Mouse (Mus musculus) stomach, embryonic 15.5 days (tissue): ENCODE data around the gene Abcb11. TPM values are rescaled to one million over a fixed set of nuclear protein-coding genes. Genes with fewer than 3 reads are reported as not detected.

Experiments
- ATAC-seq: fragments of 200-750 bp; cut with Nextera tagmentation; 2 replicates; pipeline ENCODE4 v1.8.0; 2017; ENCODE audit warnings: low read depth, moderate number of reproducible peaks, moderate TSS enrichment; ENCODE audit not compliant: insufficient read depth, low FRiP score
- H3K27ac ChIP-seq: fragments of 300-500 bp; sonication (generic); 2 replicates; pipeline ENCODE4 v1.5.1; 2015; ENCODE audit warnings: mild to moderate bottlenecking, inconsistent platforms
- H3K27me3 ChIP-seq: fragments of 300-500 bp; sonication (generic); replicated peaks from 2 replicates; pipeline ENCODE4 v1.6.1; 2015; ENCODE audit warnings: inconsistent platforms
- H3K36me3 ChIP-seq: fragments of 300-500 bp; sonication (generic); 2 replicates; pipeline ENCODE4 v1.6.1; 2015; ENCODE audit warnings: inconsistent platforms
- H3K4me1 ChIP-seq: fragments of 300-500 bp; sonication (generic); 2 replicates; pipeline ENCODE4 v1.6.1; 2015; ENCODE audit warnings: inconsistent platforms
- H3K4me2 ChIP-seq: fragments of 300-500 bp; sonication (generic); 2 replicates; pipeline ENCODE4 v1.6.1; 2015; ENCODE audit warnings: mild to moderate bottlenecking, inconsistent platforms
- H3K4me3 ChIP-seq: fragments of 300-500 bp; sonication (generic); replicated peaks from 2 replicates; pipeline ENCODE4 v1.5.1; 2015; ENCODE audit warnings: inconsistent platforms
- H3K9ac ChIP-seq: fragments of 300-500 bp; sonication (generic); 2 replicates; pipeline ENCODE4 v1.6.1; 2015; ENCODE audit warnings: inconsistent platforms
- H3K9me3 ChIP-seq: fragments of 300-500 bp; sonication (generic); 2 replicates; pipeline ENCODE4 v1.6.1; 2016; ENCODE audit warnings: inconsistent platforms
- WGBS: fragments of 180-500 bp; shearing (Covaris S2); methylation state at CpG from one replicate; pipeline ENCODE4 v1.1.7; 2015; 5-methylcytosine and 5-hydroxymethylcytosine counted together
- polyA plus RNA-seq: library from polyadenylated mRNA; unstranded; fragments of >200 nt; fragmentation: Nextera tagmentation; extraction: Ambion mirVana; gene quantifications from 2 replicates; pipeline ENCODE4 v1.2.1, GENCODE M21; 2015

The Abcb11 gene
- polyA plus RNA-seq, 1 experiment from 2014 or later: 1.0 TPM

DNA sequence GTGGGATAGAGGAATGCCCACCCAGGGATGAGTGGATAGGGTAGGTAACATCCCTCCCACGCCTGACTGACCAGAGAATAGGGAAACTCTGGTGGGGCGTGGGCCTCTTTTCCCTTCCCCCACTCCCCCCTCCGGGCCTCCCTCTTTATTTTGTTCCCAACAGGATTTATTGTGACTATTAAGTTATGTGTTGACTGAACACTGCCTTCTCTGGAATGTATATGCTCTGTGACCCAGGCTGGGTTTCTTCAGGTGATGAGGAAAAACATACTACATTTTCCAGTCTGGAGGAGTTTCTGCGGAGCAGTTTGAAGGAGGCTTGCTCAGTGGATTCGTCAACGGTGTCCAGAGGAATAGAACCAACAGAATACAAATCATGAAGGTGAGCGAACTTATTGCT is 131.6 kb downstream of the Abcb11 start, which contains the start of gene G6pc2:
Gene G6pc2, plus strand, starts transcription at position 301 of the 400 bp plus-strand sequence.
- H3K9me3 ChIP-seq: no peaks in the 10 kb centered on the region
- no peak within 1 kb of the TSS for H3K4me3 ChIP-seq
- H3K27ac ChIP-seq: no peak within 1 kb of the TSS
- no peaks in the 10 kb centered on the region for H3K4me1 ChIP-seq
- H3K27me3 ChIP-seq: no peaks in the 10 kb centered on the region
- H3K9ac ChIP-seq: no peak within 1 kb of the TSS
- no peaks in the 10 kb centered on the region for H3K36me3 ChIP-seq
- ATAC-seq: no peak
- no peak within 1 kb of the TSS for H3K4me2 ChIP-seq
- WGBS: 77% methylated on average over 7 of the region's 7 CpGs

DNA sequence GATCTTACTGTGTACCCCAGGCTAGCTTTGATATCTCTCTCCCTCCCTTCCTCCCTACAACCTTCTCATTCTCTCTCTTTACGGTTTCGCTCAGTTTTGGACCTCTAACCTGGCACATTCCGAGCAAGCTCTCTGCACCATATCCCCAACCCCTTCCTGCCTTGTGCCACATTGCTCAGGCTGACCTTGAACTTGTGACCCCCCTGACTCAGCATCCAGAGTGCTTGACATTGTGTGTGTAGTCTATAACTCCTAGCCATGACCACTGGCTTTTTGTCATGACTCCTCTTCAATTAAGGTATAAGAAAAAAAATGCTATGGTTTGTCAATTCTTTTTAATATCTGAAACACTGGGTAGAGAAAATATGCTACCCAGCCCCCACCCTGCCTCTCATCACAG is 132.7 kb downstream of the Abcb11 start:
- H3K9me3 ChIP-seq: no peaks in the 10 kb centered on the region
- no peak for ATAC-seq
- H3K4me1 ChIP-seq: peaks cover 6% of the 10 kb centered on the region; the same call in 1 of the 2 replicates
- H3K9ac ChIP-seq: no peak overlapping the region
- no peaks in the 10 kb centered on the region for H3K27me3 ChIP-seq
- H3K36me3 ChIP-seq: no peaks in the 10 kb centered on the region
- WGBS: 91% methylated on average over 3 of the region's 3 CpGs
- no peak overlapping the region for H3K4me3 ChIP-seq
- H3K27ac ChIP-seq: no peak overlapping the region
- no peak overlapping the region for H3K4me2 ChIP-seq

DNA sequence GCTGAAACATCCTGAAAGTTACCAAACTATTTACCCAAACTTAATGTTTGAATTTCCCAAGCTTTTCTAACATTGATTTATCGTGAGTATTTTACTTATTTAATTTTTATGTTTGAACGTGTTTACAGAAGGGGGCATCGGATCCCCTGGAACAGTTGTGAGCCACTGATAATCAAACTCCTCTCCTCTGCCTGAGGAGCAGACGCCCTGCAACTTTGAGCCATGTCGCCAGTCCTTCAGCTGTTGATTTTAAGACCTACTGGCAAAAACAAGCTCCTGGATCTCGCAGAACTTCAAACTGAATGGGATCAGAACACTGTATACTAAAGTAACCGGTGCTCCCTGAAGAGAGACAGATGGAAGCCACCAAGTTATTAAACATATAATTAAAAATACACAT is 135.9 kb downstream of the Abcb11 start:
- 17% methylated on average over 7 of the region's 7 CpGs for WGBS
- Histone ChIP-seq H3K9ac (no peak overlapping the region), H3K27me3 (no peaks in the 10 kb centered on the region), H3K9me3 (no peaks in the 10 kb centered on the region), H3K4me3 (peak overlapping the region; percentile 94), H3K4me1 (peaks cover 6% of the 10 kb centered on the region; the same call in 1 of the 2 replicates), H3K4me2 (peak overlapping the region; percentile 45), H3K27ac (no peak overlapping the region), H3K36me3 (peaks cover 5% of the 10 kb centered on the region; the same call in 1 of the 2 replicates)
- ATAC-seq: peak; percentile 45; the same call in 1 of the 2 replicates

DNA sequence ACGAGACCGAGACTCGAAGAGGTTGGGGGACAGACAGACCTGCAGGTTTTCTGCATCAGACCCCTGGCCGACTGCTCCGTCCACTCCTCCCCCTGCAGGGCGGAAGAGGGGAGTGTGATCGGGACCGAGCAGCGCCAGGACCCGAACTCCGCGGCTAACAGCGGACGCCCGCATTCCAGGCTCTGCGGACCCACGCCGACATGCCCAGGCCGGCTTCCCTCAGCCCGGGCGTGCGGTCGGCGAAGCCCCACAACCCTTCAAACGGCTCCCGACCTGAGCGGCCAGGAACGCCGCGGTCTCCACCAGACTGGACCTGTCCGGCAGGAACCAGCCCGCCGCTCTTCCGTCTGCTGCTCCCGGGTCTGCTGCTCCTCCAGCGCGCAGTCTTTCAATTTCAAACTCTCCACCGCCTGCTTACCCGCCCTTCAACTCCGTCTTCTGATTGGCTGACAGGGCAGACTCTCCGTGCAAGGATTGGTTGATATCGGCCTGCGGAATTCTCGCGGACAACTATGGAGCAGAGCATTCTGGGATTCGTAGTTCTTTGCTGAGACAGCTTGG is 136.5 kb downstream of the Abcb11 start, which contains the start of gene Spc25:
Gene Spc25, minus strand, starts transcription at position 404 of the 561 bp plus-strand sequence.
- peak within 1 kb of the TSS; percentile 94 for H3K4me3 ChIP-seq
- peak; percentile 99 for ATAC-seq

DNA sequence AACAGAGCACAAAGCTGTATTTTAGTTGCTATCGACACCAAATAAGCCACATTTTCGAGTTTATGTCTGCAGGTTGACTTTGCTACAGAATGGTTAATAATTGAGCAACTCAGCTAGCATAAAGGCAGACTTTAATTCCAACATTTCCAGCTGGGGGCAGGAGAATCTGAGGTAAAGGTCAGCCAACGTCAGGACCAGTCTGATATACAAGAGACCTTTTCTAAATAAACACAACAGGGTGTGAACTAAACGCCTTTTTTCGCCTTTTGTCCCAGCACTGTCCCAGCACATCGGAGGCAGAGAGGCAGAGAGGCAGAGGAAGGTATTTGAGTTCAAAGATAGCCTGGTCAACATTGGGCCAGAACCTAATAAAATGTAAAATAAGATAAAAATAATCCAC is 137.2 kb downstream of the Abcb11 start:
- Histone ChIP-seq H3K4me2 (peak overlapping the region; percentile 61), H3K36me3 (peaks cover 12% of the 10 kb centered on the region; the same call in 1 of the 2 replicates), H3K4me3 (peak overlapping the region; percentile 94), H3K9ac (peak overlapping the region; percentile 81), H3K9me3 (no peaks in the 10 kb centered on the region), H3K27ac (no peak overlapping the region), H3K4me1 (peaks cover 6% of the 10 kb centered on the region; the same call in 1 of the 2 replicates), H3K27me3 (no peaks in the 10 kb centered on the region)
- WGBS: 11% methylated on average over 6 of the region's 6 CpGs
- no peak for ATAC-seq

More for the DNA sequence above, 136.5 kb downstream of the Abcb11 start, which contains the start of gene Spc25:
- under 1% methylated on average over 46 of the region's 46 CpGs for WGBS
- H3K27me3 ChIP-seq: no peaks in the 10 kb centered on the region
- no peaks in the 10 kb centered on the region for H3K9me3 ChIP-seq
- peaks cover 11% of the 10 kb centered on the region; the same call in 1 of the 2 replicates for H3K36me3 ChIP-seq
- H3K4me2 ChIP-seq: peak within 1 kb of the TSS; percentile 61
- peak within 1 kb of the TSS; percentile 85 for H3K27ac ChIP-seq
- peaks cover 6% of the 10 kb centered on the region; the same call in 1 of the 2 replicates for H3K4me1 ChIP-seq
- H3K9ac ChIP-seq: peak within 1 kb of the TSS; percentile 81

DNA sequence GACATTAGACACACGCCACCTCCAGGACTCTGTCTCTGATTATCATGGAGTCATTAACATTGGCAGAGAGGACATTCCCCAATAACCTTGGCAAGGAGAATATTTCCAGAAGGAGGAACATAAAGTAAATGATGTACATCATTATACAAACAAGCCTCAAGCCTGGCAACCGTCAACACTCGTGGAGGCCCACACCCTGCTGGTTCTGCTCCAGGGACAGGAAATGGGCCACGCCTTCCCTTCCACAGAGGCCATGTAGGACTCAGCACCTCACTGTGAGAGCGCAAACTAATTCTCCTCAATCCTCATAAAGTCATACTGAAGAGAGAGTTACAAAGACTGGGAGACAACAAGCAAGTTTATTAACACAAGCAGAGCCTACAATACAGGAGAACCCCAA is 148.9 kb downstream of the Abcb11 start:
- Histone ChIP-seq H3K27ac (no peak overlapping the region), H3K36me3 (peaks cover 17% of the 10 kb centered on the region), H3K4me3 (no peak overlapping the region), H3K9me3 (no peaks in the 10 kb centered on the region), H3K4me2 (no peak overlapping the region), H3K9ac (no peak overlapping the region), H3K27me3 (no peaks in the 10 kb centered on the region), H3K4me1 (no peaks in the 10 kb centered on the region)
- WGBS: 78% methylated on average over 5 of the region's 5 CpGs
- ATAC-seq: no peak

DNA sequence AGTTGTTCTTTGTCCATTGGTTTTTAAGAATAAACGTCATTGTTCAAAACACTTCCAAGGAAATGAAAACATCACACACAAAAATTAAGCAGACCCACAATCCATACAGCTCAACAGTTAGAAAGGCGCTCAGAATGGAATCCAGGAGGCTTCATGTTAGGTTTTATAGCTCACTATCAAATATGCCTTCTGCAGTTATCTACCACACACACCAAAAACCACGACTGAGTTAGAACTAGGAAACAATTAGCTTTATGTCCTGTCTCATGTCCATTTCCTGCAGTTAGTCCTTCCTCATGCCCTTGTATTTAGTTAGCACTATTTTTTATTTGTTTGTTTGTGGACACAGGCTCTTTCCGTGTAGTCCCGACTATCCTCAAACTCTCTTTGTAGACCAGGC is 151.4 kb downstream of the Abcb11 start:
- 83% methylated on average over 5 of the region's 5 CpGs for WGBS
- Histone ChIP-seq H3K9me3 (no peaks in the 10 kb centered on the region), H3K36me3 (peaks cover 17% of the 10 kb centered on the region), H3K4me3 (no peak overlapping the region), H3K27me3 (no peaks in the 10 kb centered on the region), H3K27ac (no peak overlapping the region), H3K4me1 (no peaks in the 10 kb centered on the region), H3K9ac (no peak overlapping the region), H3K4me2 (no peak overlapping the region)
- no peak for ATAC-seq

DNA sequence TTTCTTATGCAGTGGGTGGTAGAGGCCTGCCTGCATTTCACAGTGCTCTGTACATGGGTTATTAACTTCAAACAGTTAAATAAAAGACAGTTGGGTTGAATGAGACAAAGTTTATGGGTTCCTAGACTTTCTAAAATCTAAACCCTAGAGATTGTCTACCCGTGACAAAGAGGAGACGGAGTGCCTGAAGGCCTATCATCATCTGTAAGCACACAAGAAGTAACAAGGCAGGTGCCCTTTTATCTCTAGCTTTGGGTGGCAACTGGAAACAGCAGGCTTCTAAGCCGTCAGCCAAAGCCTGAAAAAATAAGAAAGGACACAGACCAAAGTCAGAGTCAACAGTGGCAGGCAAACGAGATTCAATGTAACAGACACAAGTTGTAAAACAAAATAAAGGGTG is 153.2 kb downstream of the Abcb11 start:
- Histone ChIP-seq H3K9ac (no peak overlapping the region), H3K27ac (no peak overlapping the region), H3K4me1 (no peaks in the 10 kb centered on the region), H3K36me3 (peaks cover 13% of the 10 kb centered on the region; the same call in 1 of the 2 replicates), H3K4me2 (no peak overlapping the region), H3K27me3 (no peaks in the 10 kb centered on the region), H3K9me3 (no peaks in the 10 kb centered on the region), H3K4me3 (no peak overlapping the region)
- ATAC-seq: no peak
- 73% methylated on average over 4 of the region's 4 CpGs for WGBS

DNA sequence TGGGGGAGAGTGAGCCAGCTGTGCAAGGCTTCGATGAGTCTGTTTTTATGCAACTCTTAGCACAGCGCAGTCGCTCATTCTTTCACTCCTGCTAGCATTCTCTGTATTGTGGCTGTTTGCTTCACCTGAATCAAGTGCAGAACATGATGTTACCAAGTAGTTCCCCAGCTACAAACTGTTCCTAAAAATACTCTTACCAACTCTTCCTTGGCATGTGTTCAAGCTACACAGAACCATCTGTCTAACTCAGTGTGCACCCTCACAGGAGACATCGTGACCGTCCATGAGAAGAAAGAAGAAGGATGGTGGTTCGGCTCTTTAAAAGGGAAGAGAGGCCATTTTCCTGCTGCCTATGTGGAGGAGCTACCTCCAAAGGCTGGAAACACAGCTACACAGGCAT is 153.7 kb downstream of the Abcb11 start:
- H3K4me2 ChIP-seq: no peak overlapping the region
- no peak overlapping the region for H3K27ac ChIP-seq
- 79% methylated on average over 6 of the region's 6 CpGs for WGBS
- peaks cover 8% of the 10 kb centered on the region; the same call in 1 of the 2 replicates for H3K36me3 ChIP-seq
- no peak overlapping the region for H3K9ac ChIP-seq
- no peaks in the 10 kb centered on the region for H3K27me3 ChIP-seq
- no peak overlapping the region for H3K4me3 ChIP-seq
- no peaks in the 10 kb centered on the region for H3K9me3 ChIP-seq
- ATAC-seq: no peak
- H3K4me1 ChIP-seq: no peaks in the 10 kb centered on the region

Other genes starting within 250 kb of the Abcb11 start
- gene Nostrin, start 206.8 kb downstream of the Abcb11 start, polyA plus RNA-seq: 10.6 and 11.9 TPM in 2 replicates
- gene Spc25, start 136.4 kb downstream of the Abcb11 start, polyA plus RNA-seq: 140 and 150 TPM in 2 replicates
- gene G6pc2, start 131.5 kb downstream of the Abcb11 start, polyA plus RNA-seq: 1.3 and 1.4 TPM in 2 replicates
- gene Dhrs9, start 37.8 kb upstream of the Abcb11 start, polyA plus RNA-seq: 0.94 and 1.5 TPM in 2 replicates
- gene Lrp2, start 243.4 kb upstream of the Abcb11 start, polyA plus RNA-seq: 0.78 and 1.1 TPM in 2 replicates